Mouse (Mus musculus) thymus, adult 2 months (tissue): Measurements from ENCODE around the gene Rspry1. TPM values are rescaled to one million over a fixed set of nuclear protein-coding genes. Genes with fewer than 3 reads are reported as not detected.

Experiments
- DNase-seq: peaks from one replicate; pipeline ENCODE4 v3.0.0; 2021
- H3K27ac ChIP-seq: fragments of 200-500 bp; 2 replicates; pipeline ENCODE4 v1.5.1; 2012; ENCODE audit warnings: low read length, control low read depth; ENCODE audit not compliant: control insufficient read depth, insufficient read depth
- H3K27me3 ChIP-seq: fragments of 200-500 bp; 2 replicates; pipeline ENCODE4 v1.6.1; 2012; ENCODE audit warnings: mild to moderate bottlenecking, low read length, moderate library complexity, mixed read lengths; ENCODE audit not compliant: control insufficient read depth, insufficient read depth
- H3K36me3 ChIP-seq: fragments of 200-500 bp; 2 replicates; pipeline ENCODE4 v1.6.1; 2012; ENCODE audit warnings: mild to moderate bottlenecking, low read length, moderate library complexity; ENCODE audit not compliant: control insufficient read depth, insufficient read depth
- H3K4me1 ChIP-seq: fragments of 200-500 bp; replicated peaks from 2 replicates; pipeline ENCODE4 v1.6.1; 2012; ENCODE audit warnings: low read length; ENCODE audit not compliant: control insufficient read depth, insufficient read depth
- H3K4me3 ChIP-seq: fragments of 200-500 bp; 2 replicates; pipeline ENCODE4 v1.5.1; 2012; ENCODE audit warnings: mild to moderate bottlenecking, low read length, control low read depth, moderate library complexity; ENCODE audit not compliant: control insufficient read depth, insufficient read depth
- CTCF ChIP-seq: fragments of 200-500 bp; IDR thresholded peaks from 2 replicates; pipeline ENCODE4 v1.5.1; 2012; ENCODE audit warnings: mild to moderate bottlenecking, control low read depth, low read length, moderate library complexity, borderline replicate concordance; ENCODE audit not compliant: control insufficient read depth, poor library complexity, insufficient read depth; ENCODE audit errors: extremely low read depth
- POLR2A ChIP-seq: fragments of 200-500 bp; IDR thresholded peaks from 2 replicates; pipeline ENCODE4 v1.6.1; 2012; ENCODE audit warnings: mild to moderate bottlenecking, low read length, control low read depth, moderate library complexity; ENCODE audit not compliant: control insufficient read depth, poor library complexity, insufficient read depth; ENCODE audit errors: extremely low read depth
- WGBS: fragments of 180-500 bp; shearing (Covaris S2); methylation state at CpG from one replicate; pipeline ENCODE4 v1.1.7; 2018; 5-methylcytosine and 5-hydroxymethylcytosine counted together
- polyA plus RNA-seq: library from polyadenylated mRNA; depleted of rRNA; stranded (reverse); fragments of >200 nt; gene quantifications from 2 replicates; pipeline ENCODE4 v1.2.3, GENCODE M21; 2012

Rspry1 gene
- polyA plus RNA-seq, 1 experiment = 14.9 TPM

- Histone ChIP-seq H3K4me1 (peaks cover 12% of the 10 kb centered on the region), H3K36me3 (no peaks in the 10 kb centered on the region), H3K27ac (no peak within 1 kb of the TSS), H3K27me3 (peaks cover 8% of the 10 kb centered on the region; the same call in 1 of the 2 replicates), H3K4me3 (peak within 1 kb of the TSS; percentile 14)
- peak; percentile 16 for DNase-seq
- WGBS = 1% methylated on average over 41 of the region's 41 CpGs
- TF ChIP-seq POLR2A (no peak), CTCF (no peak)
Observed at GRCm38 (mm10) chr8:94695994-94696384, 94.3 kb downstream of the Rspry1 start, which contains the start of gene Pllp. TSS of gene Pllp (minus strand) at chr8:94696278.

DNA sequence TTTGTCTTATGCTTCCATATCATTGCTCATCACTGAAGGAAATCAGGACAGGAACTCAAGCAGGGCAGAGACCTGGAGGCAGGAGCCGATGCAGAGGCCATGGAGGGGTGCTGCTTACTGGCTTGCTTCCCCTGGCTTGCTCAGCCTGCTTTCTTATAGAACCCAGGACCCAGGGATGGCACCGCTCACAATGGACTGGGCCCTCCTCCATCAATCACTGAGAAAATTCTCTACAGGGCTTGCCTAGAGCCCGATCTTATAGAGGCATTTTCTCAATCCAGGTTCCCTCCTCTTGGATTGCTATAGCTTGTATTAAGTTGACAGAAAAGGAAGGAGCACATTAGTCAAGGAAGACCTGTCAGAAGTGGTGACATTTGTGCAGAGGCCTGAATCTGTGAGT, 94.8 kb downstream of the Rspry1 start:
- H3K27me3 ChIP-seq = peaks cover 8% of the 10 kb centered on the region; the same call in 1 of the 2 replicates
- H3K36me3 ChIP-seq = no peaks in the 10 kb centered on the region
- peaks cover 12% of the 10 kb centered on the region for H3K4me1 ChIP-seq
- 72% methylated on average over 3 of the region's 3 CpGs for WGBS
- no peak for DNase-seq
- TF ChIP-seq POLR2A (no peak), CTCF (no peak)
- no peak overlapping the region for H3K27ac ChIP-seq
- H3K4me3 ChIP-seq = no peak overlapping the region

GRCm38 (mm10) chr8:94697956-94698355, 96.2 kb downstream of the Rspry1 start:
- H3K27me3 ChIP-seq = peaks cover 8% of the 10 kb centered on the region; the same call in 1 of the 2 replicates
- peaks cover 14% of the 10 kb centered on the region for H3K4me1 ChIP-seq
- no peak for DNase-seq
- H3K27ac ChIP-seq = no peak overlapping the region
- no peak overlapping the region for H3K4me3 ChIP-seq
- WGBS = 87% methylated on average over 6 of the region's 6 CpGs
- no peaks in the 10 kb centered on the region for H3K36me3 ChIP-seq
- TF ChIP-seq POLR2A = no peak

DNA sequence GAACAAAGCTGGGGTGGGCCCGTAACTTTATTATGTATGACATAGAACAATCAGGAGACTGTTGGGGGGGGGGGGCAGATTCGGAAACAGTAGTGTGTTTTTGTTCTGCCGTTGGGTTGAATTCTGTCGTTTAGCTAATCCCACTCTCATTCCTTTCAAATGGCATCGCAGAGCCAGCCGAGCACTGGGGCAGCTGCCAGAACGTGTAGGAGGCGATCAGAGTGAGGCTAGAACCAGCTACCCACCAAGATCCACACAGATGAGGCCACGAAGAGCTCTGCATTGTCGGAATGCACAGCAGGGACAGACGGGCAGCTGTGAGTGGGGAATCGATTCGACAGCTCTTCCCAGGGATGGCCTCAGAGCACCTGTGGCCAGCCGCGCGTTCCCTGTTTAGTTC, 97.6 kb downstream of the Rspry1 start:
- Histone ChIP-seq H3K27ac (no peak overlapping the region), H3K27me3 (peaks cover 4% of the 10 kb centered on the region; the same call in 1 of the 2 replicates), H3K4me1 (peaks cover 16% of the 10 kb centered on the region), H3K36me3 (no peaks in the 10 kb centered on the region), H3K4me3 (no peak overlapping the region)
- DNase-seq = no peak
- TF ChIP-seq POLR2A (no peak), CTCF (no peak)
- 91% methylated on average over 16 of the region's 16 CpGs for WGBS

DNA sequence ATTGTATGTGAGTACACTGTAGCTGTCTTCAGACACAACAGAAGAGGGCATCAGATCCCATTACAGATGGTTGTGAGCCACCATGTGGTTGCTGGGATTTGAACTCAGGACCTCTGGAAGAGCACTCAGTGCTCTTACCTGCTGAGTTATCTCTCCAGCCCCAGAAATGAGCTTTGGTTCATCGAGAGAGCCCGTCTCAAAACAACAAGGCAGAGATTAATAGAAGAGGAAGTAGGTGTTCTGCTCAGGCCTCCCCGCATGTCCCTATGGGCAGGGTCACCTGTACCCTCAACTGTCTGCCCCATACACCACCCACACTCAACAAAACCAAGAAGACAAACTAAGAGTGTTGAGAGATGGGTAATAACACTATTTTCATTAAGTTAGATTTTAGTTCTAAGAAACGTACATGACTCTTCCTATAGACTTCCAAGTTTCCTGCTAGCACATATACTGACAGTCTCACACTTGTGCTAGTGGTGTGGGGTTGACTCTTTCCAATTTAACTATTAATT, 98.7 kb downstream of the Rspry1 start:
- no peak overlapping the region for H3K4me3 ChIP-seq
- TF ChIP-seq CTCF (no peak), POLR2A (no peak)
- no peak for DNase-seq
- WGBS = 51% methylated on average over 4 of the region's 4 CpGs
- no peaks in the 10 kb centered on the region; the same call in 1 of the 2 replicates for H3K27me3 ChIP-seq
- peaks cover 15% of the 10 kb centered on the region for H3K4me1 ChIP-seq
- no peak overlapping the region for H3K27ac ChIP-seq
- H3K36me3 ChIP-seq = no peaks in the 10 kb centered on the region

GRCm38 (mm10) chr8:94702156-94702555, 100.4 kb downstream of the Rspry1 start:
- Histone ChIP-seq H3K4me3 (no peak overlapping the region), H3K36me3 (no peaks in the 10 kb centered on the region), H3K27ac (no peak overlapping the region), H3K27me3 (no peaks in the 10 kb centered on the region), H3K4me1 (peaks cover 9% of the 10 kb centered on the region)
- DNase-seq = no peak
- 73% methylated on average over 3 of the region's 3 CpGs for WGBS
- TF ChIP-seq CTCF = no peak
- TF ChIP-seq POLR2A = no peak
